Mouse (Mus musculus): ENCODE data around the gene D6Ertd527e.

The D6Ertd527e gene

DNA sequence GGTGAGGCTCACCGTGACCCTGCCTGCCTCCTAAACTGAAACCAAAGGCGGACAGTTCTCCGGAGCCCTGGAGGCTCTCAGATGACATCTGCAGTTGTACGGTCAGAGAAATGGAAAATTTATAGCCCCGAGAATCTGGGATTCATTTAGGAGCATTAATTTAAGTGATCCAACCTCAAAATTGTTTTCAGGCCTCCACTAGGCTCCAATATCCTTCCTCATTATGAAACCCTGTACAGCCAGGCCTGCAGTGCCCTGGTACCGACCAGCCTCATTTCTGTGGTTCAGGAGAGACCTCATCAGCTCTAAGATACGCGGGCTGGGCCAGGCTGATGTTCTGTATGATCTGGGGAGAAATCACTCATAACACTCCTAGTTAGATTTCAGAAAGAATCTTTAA, 46.9 kb downstream of the D6Ertd527e start:
- no peak for DNase-seq (ENCODE audit: low spot score in 2 of 2)

- peak; percentile 93 for DNase-seq (ENCODE audit: low spot score in 2 of 2)
Observed at GRCm38 (mm10) chr6:87152461-87153230, 48.1 kb downstream of the D6Ertd527e start.

- DNase-seq (ENCODE audit: low spot score in 2 of 2): no peak
Observed at GRCm38 (mm10) chr6:87153231-87153580, 48.7 kb downstream of the D6Ertd527e start.

GRCm38 (mm10) chr6:87153836-87154235, 49.3 kb downstream of the D6Ertd527e start:
- DNase-seq (ENCODE audit: low spot score in 2 of 2): no peak

GRCm38 (mm10) chr6:87158062-87158623, 53.6 kb downstream of the D6Ertd527e start:
- no peak for DNase-seq (ENCODE audit: low spot score in 2 of 2)

- no peak for DNase-seq (ENCODE audit: low spot score in 2 of 2)
Observed at GRCm38 (mm10) chr6:87160196-87160595, 55.6 kb downstream of the D6Ertd527e start.

DNA sequence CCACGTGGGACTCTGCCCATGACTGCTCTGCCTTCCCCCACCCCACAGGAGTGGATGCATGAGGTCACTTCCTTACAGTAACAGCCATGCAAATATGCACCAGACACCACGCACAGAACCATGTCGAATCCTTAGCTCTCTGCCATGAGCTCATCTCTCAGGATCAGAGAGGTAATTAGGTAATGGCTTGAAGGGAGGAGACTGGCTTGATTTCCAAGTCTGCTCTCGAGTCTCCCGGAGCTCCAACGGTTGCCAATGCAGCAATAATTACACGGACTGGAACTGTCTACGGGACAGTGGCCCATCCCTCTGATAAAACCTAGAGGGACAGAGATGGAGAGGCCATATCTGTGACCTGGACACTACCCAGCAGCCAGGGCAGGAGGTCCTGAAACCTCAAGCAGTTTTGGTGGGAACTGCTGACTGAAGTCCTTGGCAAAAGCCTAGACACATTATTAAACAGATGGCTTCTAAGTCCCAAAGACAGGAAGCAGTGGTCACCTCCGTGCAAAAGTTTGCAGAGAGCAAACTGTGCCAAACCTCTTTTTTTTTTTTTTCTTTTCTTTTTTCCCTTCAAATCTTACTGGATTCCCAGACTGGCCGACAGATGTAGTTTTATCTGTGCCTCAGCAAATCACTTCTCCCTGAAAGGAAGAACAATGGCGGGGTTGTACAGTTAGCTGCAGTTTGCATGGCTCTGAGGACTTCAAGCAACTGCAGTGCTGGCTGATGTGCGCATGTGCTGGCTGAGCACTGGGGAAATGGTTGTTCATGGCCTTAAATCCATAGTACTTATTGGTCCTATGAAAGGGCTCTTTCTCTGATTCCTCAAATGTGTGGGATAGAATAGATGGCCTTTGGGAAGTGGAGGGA, 57.1 kb downstream of the D6Ertd527e start:
- DNase-seq (ENCODE audit: low spot score in 2 of 2): peak; percentile 25 to 38
